Mouse (Mus musculus) spleen, adult 2 months (tissue): Measurements from ENCODE around the gene Esp23. TPM values are rescaled to one million over a fixed set of nuclear protein-coding genes. Genes with fewer than 3 reads are reported as not detected.
"Not testable (repeated sequence)": the region's sequence is repeated elsewhere in the genome, so short reads cannot be mapped to it uniquely, and the experiment has no call there.

Experiments used
- DNase-seq, 2 experiments: peaks; one replicate each; pipeline versions ENCODE4 v3.0.0 to v3.0.0-alpha.2; 2012 to 2021; ENCODE audit warnings: low spot score in 2 of 2, low read depth in 1 of 2
- H3K27ac ChIP-seq: fragments of 200-500 bp; 2 replicates; pipeline ENCODE4 v1.5.1; 2012; ENCODE audit warnings: low read length, inconsistent platforms; ENCODE audit not compliant: insufficient read depth
- H3K27me3 ChIP-seq: fragments of 200-500 bp; 2 replicates; pipeline ENCODE4 v1.6.1; 2012; ENCODE audit warnings: mild to moderate bottlenecking, moderate library complexity, low read length, inconsistent platforms; ENCODE audit not compliant: control insufficient read depth, insufficient read depth
- H3K36me3 ChIP-seq: fragments of 200-500 bp; 2 replicates; pipeline ENCODE4 v1.6.1; 2012; ENCODE audit warnings: mild to moderate bottlenecking, low read length, inconsistent platforms; ENCODE audit not compliant: control insufficient read depth, insufficient read depth
- H3K4me1 ChIP-seq: fragments of 200-500 bp; 2 replicates; pipeline ENCODE4 v1.6.1; 2011; ENCODE audit warnings: inconsistent platforms; ENCODE audit not compliant: control insufficient read depth, insufficient read depth, insufficient read length
- H3K4me3 ChIP-seq: fragments of 200-500 bp; 2 replicates; pipeline ENCODE4 v1.5.1; 2011; ENCODE audit warnings: mild to moderate bottlenecking, inconsistent platforms; ENCODE audit not compliant: insufficient read depth, insufficient read length; ENCODE audit errors: extremely low read depth
- CTCF ChIP-seq: fragments of 200-500 bp; IDR thresholded peaks from 2 replicates; pipeline ENCODE4 v1.5.1; 2011; ENCODE audit warnings: mild to moderate bottlenecking, inconsistent platforms; ENCODE audit not compliant: insufficient read depth, insufficient read length, insufficient replicate concordance; ENCODE audit errors: extremely low read depth
- POLR2A ChIP-seq: fragments of 200-500 bp; IDR thresholded peaks from 2 replicates; pipeline ENCODE4 v1.6.1; 2011; ENCODE audit warnings: low read depth, low read length, inconsistent platforms
- WGBS: fragments of 180-500 bp; shearing (Covaris S2); methylation state at CpG from one replicate; pipeline ENCODE4 v1.1.7; 2018; 5-methylcytosine and 5-hydroxymethylcytosine counted together
- polyA plus RNA-seq: library from polyadenylated mRNA; depleted of rRNA; stranded (reverse); fragments of >200 nt; gene quantifications from 2 replicates; pipeline ENCODE4 v1.2.3, GENCODE M21; 2012; rRNA removed

Esp23 gene
- polyA plus RNA-seq, result not detected in 2 replicates

DNA sequence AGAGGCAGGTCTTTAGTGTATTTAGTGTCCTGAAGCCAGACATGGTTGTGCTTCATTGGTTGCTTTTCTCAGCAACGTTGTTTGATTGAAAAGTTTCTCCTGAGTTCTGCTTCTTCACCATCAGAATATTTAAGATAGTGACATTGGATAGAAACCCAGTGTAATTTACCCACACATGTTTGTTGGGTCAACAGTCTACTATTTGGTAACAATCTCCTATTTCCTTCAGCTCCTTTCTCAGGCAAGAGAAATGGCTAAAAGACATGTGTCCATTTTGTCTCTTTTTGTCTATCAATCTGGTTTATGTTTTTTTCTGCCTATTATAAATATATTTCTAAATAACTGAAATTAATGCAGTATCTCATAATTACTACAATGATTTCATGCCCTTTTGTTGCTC lies at the start of gene Esp23:
Gene Esp23 (minus strand): TSS at position 101 of the 400 bp plus-strand sequence.
- Histone ChIP-seq H3K4me1 (no peaks in the 10 kb centered on the region), H3K36me3 (no peaks in the 10 kb centered on the region), H3K4me3 (no peak within 1 kb of the TSS), H3K27ac (no peak within 1 kb of the TSS), H3K27me3 (no peaks in the 10 kb centered on the region)
- WGBS, result 36% methylated on average over 1 of the region's 1 CpGs
- TF ChIP-seq POLR2A (no peak), CTCF (no peak)
- DNase-seq, result no peak

DNA sequence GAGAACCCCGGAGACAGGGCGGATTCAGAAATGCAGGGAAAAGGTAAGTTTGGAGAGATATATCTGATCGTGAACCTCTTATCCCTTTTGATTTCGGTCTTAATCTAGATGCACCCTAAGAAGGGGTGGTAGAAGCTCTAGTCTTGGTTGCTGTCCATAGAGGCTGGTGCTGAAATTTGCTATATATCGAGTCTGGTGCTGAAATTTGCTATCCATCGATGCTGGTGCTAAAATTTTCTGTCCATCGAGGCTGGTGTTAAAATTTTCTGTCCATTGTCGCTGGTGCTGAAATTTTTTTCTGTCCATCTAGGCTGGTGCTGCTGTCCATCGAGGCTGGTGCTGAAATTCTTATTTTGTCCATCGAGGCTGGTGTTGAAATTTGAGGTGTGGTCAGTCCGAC lies 30.3 kb upstream of the Esp23 start:
- not testable (repeated sequence) for H3K36me3 ChIP-seq, H3K27ac ChIP-seq, H3K4me1 ChIP-seq, DNase-seq, H3K27me3 ChIP-seq, H3K4me3 ChIP-seq
- WGBS, result 74% methylated on average over 11 of the region's 11 CpGs

DNA sequence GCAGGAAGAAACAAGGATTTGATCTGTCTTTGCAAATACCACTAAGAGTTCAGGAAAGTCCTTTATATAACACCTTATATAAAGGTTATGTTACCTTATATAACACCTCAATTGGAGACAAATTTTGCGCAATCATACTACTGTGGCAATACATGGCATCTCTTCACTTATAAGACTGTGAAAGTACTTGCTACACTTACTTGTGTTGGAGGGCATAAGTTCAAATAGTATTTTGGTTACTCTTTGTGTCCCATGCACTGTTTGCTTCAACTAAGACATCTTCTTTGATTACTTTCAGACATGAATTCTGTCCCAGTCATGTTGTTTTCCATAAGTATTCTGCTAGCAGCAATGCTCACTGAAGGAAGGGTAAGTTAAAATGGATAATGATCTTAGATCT lies 18.2 kb upstream of the Esp23 start, which contains the start of gene Esp22:
Gene Esp22 (plus strand): TSS at position 301 of the 400 bp plus-strand sequence.
- WGBS, result 84% methylated on average over 1 of the region's 1 CpGs
- Histone ChIP-seq H3K4me3 (no peak within 1 kb of the TSS), H3K27ac (no peak within 1 kb of the TSS), H3K27me3 (no peaks in the 10 kb centered on the region), H3K36me3 (no peaks in the 10 kb centered on the region), H3K4me1 (no peaks in the 10 kb centered on the region)
- DNase-seq, result no peak
- TF ChIP-seq POLR2A, result no peak

DNA sequence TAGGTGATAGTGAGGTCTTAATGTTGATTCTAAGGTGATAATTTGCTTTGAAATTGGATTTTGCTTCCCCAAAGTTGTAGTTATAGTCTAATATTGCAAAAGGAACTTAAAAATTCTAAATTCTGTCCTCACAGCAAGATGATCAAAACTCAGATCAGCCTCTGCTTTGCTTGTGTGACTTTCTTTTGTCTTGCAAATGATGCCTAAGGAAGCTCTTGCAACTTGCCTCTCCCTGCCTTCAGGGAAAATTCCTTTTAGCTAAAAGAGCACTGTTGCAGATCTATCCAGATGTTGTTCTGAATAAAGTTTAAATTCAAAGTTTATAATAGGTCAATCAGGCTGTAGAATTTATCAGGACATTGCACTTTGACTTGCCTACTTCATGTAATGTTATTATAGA lies 13.2 kb downstream of the Esp23 start:
- Histone ChIP-seq H3K4me1 (no peaks in the 10 kb centered on the region), H3K36me3 (no peaks in the 10 kb centered on the region), H3K4me3 (no peak overlapping the region), H3K27ac (no peak overlapping the region), H3K27me3 (no peaks in the 10 kb centered on the region)
- TF ChIP-seq CTCF, result no peak
- no peak for TF ChIP-seq POLR2A
- DNase-seq, result no peak

DNA sequence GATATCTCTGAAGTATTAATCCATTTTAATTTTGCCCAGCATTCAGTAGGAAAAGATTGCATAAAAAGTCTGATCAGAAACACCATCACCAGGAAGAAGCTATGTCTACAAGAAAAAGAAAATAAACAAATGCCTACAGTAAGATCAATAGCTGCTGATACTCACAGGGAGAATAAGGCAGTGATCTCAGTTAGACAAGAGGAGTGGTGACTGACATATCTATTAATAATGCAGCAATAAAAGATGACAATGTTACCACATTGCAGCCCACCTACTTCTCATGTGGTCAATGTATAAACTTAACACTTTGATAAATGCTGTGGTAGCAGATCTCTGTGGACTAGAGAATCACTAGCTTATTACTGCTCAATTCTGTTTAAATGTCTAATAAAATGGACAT lies 33.6 kb downstream of the Esp23 start, which contains the start of gene Gm21903:
Gene Gm21903 (minus strand): TSS at position 101 of the 400 bp plus-strand sequence.
- H3K4me1 ChIP-seq, result no peaks in the 10 kb centered on the region
- no peaks in the 10 kb centered on the region for H3K36me3 ChIP-seq
- H3K4me3 ChIP-seq, result no peak within 1 kb of the TSS
- no peak within 1 kb of the TSS for H3K27ac ChIP-seq
- TF ChIP-seq POLR2A (no peak), CTCF (no peak)
- DNase-seq, result no peak
- H3K27me3 ChIP-seq, result no peaks in the 10 kb centered on the region

DNA sequence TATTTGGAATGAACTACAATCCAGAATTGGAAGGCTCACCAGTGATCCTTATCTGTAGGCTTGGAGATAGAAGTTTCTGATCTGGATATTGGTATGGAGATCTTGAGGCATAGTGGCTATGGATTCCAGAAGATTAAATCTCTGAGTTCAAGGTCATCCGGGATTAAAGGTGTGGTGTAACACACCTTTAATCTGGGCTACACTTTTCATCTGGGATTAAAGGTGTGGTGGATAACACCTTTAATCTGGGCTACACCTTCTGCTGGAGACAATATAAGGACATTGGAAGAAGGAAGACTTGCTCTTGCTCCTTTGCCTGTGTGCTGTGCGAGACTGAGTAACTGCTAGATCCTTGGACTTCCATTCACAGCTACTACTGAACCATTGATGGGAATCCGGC lies 40.4 kb downstream of the Esp23 start, which contains the start of gene Esp24:
Gene Esp24 (plus strand): TSS at position 301 of the 400 bp plus-strand sequence.
- H3K4me1 ChIP-seq, DNase-seq, H3K27me3 ChIP-seq, H3K4me3 ChIP-seq, H3K36me3 ChIP-seq, H3K27ac ChIP-seq: not testable (repeated sequence)
- 87% methylated on average over 3 of the region's 3 CpGs for WGBS

Other genes starting within 250 kb of the Esp23 start
- gene Esp24, start 40.3 kb downstream of the Esp23 start, polyA plus RNA-seq, result not detected in 2 replicates
- gene Gm21903, start 33.7 kb downstream of the Esp23 start, polyA plus RNA-seq, result not detected in 2 replicates
- gene Esp22, start 18.3 kb upstream of the Esp23 start, polyA plus RNA-seq, result not detected in 2 replicates